Mouse (Mus musculus) kidney, postnatal 0 days (tissue): ENCODE data around the gene Nol4l. TPM values are rescaled to one million over a fixed set of nuclear protein-coding genes. Genes with fewer than 3 reads are reported as not detected.
A peak's percentile ranks its signal among the peaks of the same experiment; 100 is the strongest.

Source experiments
- ATAC-seq: fragments of 200-750 bp; cut with Nextera tagmentation; replicated peaks from 2 replicates; pipeline ENCODE4 v1.8.0; 2017; ENCODE audit warnings: low read depth, moderate number of reproducible peaks, moderate TSS enrichment, moderate library complexity; ENCODE audit not compliant: low FRiP score
- DNase-seq: peaks from one replicate; pipeline ENCODE4 v3.0.0-alpha.2; 2016; ENCODE audit warnings: low spot score
- H3K27ac ChIP-seq: fragments of 300-500 bp; sonication (generic); 2 replicates; pipeline ENCODE4 v1.5.1; 2014; ENCODE audit warnings: mild to moderate bottlenecking
- H3K27me3 ChIP-seq: fragments of 300-500 bp; sonication (generic); 2 replicates; pipeline ENCODE4 v1.6.1; 2014; ENCODE audit warnings: low read length, mixed read lengths; ENCODE audit not compliant: insufficient read depth
- H3K36me3 ChIP-seq: fragments of 300-500 bp; sonication (generic); 2 replicates; pipeline ENCODE4 v1.6.1; 2014; ENCODE audit warnings: low read length, mixed read lengths; ENCODE audit not compliant: insufficient read depth
- H3K4me1 ChIP-seq: fragments of 300-500 bp; sonication (generic); replicated peaks from 2 replicates; pipeline ENCODE4 v1.6.1; 2014; ENCODE audit warnings: antibody characterized with exemption, low read length, mixed read lengths; ENCODE audit not compliant: insufficient read depth
- H3K4me2 ChIP-seq: fragments of 300-500 bp; sonication (generic); 2 replicates; pipeline ENCODE4 v1.6.1; 2014; ENCODE audit warnings: mild to moderate bottlenecking, low read length, moderate library complexity, mixed read lengths
- H3K4me3 ChIP-seq: fragments of 300-500 bp; sonication (generic); replicated peaks from 2 replicates; pipeline ENCODE4 v1.5.1; 2014; ENCODE audit warnings: low read depth, low read length
- H3K9ac ChIP-seq: fragments of 300-500 bp; sonication (generic); 2 replicates; pipeline ENCODE4 v1.6.1; 2014; ENCODE audit warnings: low read depth, low read length
- H3K9me3 ChIP-seq: fragments of 300-500 bp; sonication (generic); replicated peaks from 2 replicates; pipeline ENCODE4 v1.6.1; 2016; ENCODE audit warnings: low read length, inconsistent platforms, mixed read lengths
- CTCF ChIP-seq: IDR thresholded peaks from 2 replicates; pipeline ENCODE4 v1.5.1; 2016; ENCODE audit warnings: antibody characterized with exemption, low read depth, mild to moderate bottlenecking, moderate library complexity
- WGBS: fragments of 180-500 bp; shearing (Covaris S2); extraction: QIAGEN DNeasy Blood & Tissue Kit; methylation state at CpG from one replicate; pipeline ENCODE4 v1.1.7; 2014; 5-methylcytosine and 5-hydroxymethylcytosine counted together
- polyA plus RNA-seq: library from polyadenylated mRNA; unstranded; fragments of >200 nt; fragmentation: Nextera tagmentation; extraction: Ambion mirVana; gene quantifications from 2 replicates; pipeline ENCODE4 v1.2.1, GENCODE M21; 2015

The Nol4l gene
- polyA plus RNA-seq, 1 experiment from 2014 or later: 9.6 TPM

GRCm38 (mm10) chr2:153446476-153446875, 83.3 kb downstream of the Nol4l start:
- Histone ChIP-seq H3K27me3 (no peaks in the 10 kb centered on the region), H3K4me1 (peaks cover 11% of the 10 kb centered on the region), H3K9ac (no peak overlapping the region), H3K27ac (no peak overlapping the region), H3K4me2 (no peak overlapping the region; the same call in 1 of the 2 replicates), H3K4me3 (no peak overlapping the region), H3K9me3 (no peaks in the 10 kb centered on the region), H3K36me3 (no peaks in the 10 kb centered on the region)
- TF ChIP-seq CTCF: no peak
- no peak for ATAC-seq
- WGBS: 12% methylated on average over 4 of the region's 4 CpGs
- DNase-seq: no peak

- ATAC-seq (no peak), DNase-seq (peak; percentile 92)
- peak overlapping the region; percentile 99 for H3K4me2 ChIP-seq
- 1% methylated on average over 8 of the region's 8 CpGs for WGBS
- peak; percentile 83 for TF ChIP-seq CTCF
- H3K4me1 ChIP-seq: peaks cover 15% of the 10 kb centered on the region
- H3K4me3 ChIP-seq: peak overlapping the region; percentile 86
- H3K9me3 ChIP-seq: no peaks in the 10 kb centered on the region
- no peaks in the 10 kb centered on the region for H3K27me3 ChIP-seq
- H3K9ac ChIP-seq: peak overlapping the region; percentile 81
- no peaks in the 10 kb centered on the region for H3K36me3 ChIP-seq
- H3K27ac ChIP-seq: peak overlapping the region; percentile 82; the same call in 1 of the 2 replicates
Measured at GRCm38 (mm10) chr2:153446017-153446408, 83.8 kb downstream of the Nol4l start.

- H3K4me1 ChIP-seq: peaks cover 22% of the 10 kb centered on the region
- peak overlapping the region; percentile 81 for H3K9ac ChIP-seq
- WGBS: under 1% methylated on average over 55 of the region's 59 CpGs
- peak overlapping the region; percentile 99 for H3K4me2 ChIP-seq
- TF ChIP-seq CTCF: no peak
- peak overlapping the region; percentile 82 for H3K27ac ChIP-seq
- H3K36me3 ChIP-seq: no peaks in the 10 kb centered on the region
- peak; percentile 24 for ATAC-seq
- H3K9me3 ChIP-seq: no peaks in the 10 kb centered on the region
- peak; percentile 60 for DNase-seq
- peak overlapping the region; percentile 86 for H3K4me3 ChIP-seq
- H3K27me3 ChIP-seq: no peaks in the 10 kb centered on the region
Measured at GRCm38 (mm10) chr2:153445137-153446016, 84.4 kb downstream of the Nol4l start.

GRCm38 (mm10) chr2:153444254-153445136, 85.3 kb downstream of the Nol4l start:
- no peaks in the 10 kb centered on the region for H3K9me3 ChIP-seq
- peaks cover 25% of the 10 kb centered on the region for H3K4me1 ChIP-seq
- H3K27me3 ChIP-seq: no peaks in the 10 kb centered on the region
- no peak for TF ChIP-seq CTCF
- ATAC-seq (peak; percentile 68), DNase-seq (peak; percentile 85)
- peak overlapping the region; percentile 99 for H3K4me2 ChIP-seq
- under 1% methylated on average over 35 of the region's 64 CpGs for WGBS
- H3K9ac ChIP-seq: peak overlapping the region; percentile 81
- no peaks in the 10 kb centered on the region for H3K36me3 ChIP-seq
- peak overlapping the region; percentile 82 for H3K27ac ChIP-seq
- H3K4me3 ChIP-seq: peak overlapping the region; percentile 86

- WGBS: 1% methylated on average over 58 of the region's 59 CpGs
- ATAC-seq: peak; percentile 52
- Histone ChIP-seq H3K36me3 (no peaks in the 10 kb centered on the region), H3K27me3 (no peaks in the 10 kb centered on the region), H3K4me2 (peak overlapping the region; percentile 99), H3K9me3 (no peaks in the 10 kb centered on the region), H3K4me3 (peak overlapping the region; percentile 86), H3K27ac (peak overlapping the region; percentile 82), H3K4me1 (peaks cover 25% of the 10 kb centered on the region), H3K9ac (peak overlapping the region; percentile 81)
- TF ChIP-seq CTCF: no peak
- peak; percentile 66 for DNase-seq
Measured at GRCm38 (mm10) chr2:153443434-153444240, 86.1 kb downstream of the Nol4l start.
